Mouse (Mus musculus): ENCODE data around the gene Isy1. TPM values are rescaled to one million over a fixed set of nuclear protein-coding genes. Genes with fewer than 3 reads are reported as not detected.
A peak's percentile ranks its signal among the peaks of the same experiment; 100 is the strongest.

Isy1 gene
- total and polyA plus RNA-seq, 2 experiments from 2014 or later: 16.7 to 40.5 TPM

- H3K27ac ChIP-seq (ENCODE audit: low read depth): no peak overlapping the region
- ATAC-seq (ENCODE audit: insufficient read depth, low read depth) (no peak), DNase-seq (ENCODE audit: low spot score) (no peak)
- H3K4me1 ChIP-seq (ENCODE audit: control insufficient read depth, insufficient read depth): no peaks in the 10 kb centered on the region
- no peak overlapping the region for H3K4me3 ChIP-seq (ENCODE audit: low read depth, low read length)
- WGBS: 17% methylated on average over 1 of the region's 1 CpGs
- H3K27me3 ChIP-seq (ENCODE audit: control insufficient read depth, insufficient read depth, low read length): no peaks in the 10 kb centered on the region
- H3K4me2 ChIP-seq (ENCODE audit: low read depth, low read length): no peak overlapping the region
- H3K9me3 ChIP-seq (replicated peaks; ENCODE audit: control insufficient read depth, low read length): no peaks in the 10 kb centered on the region
- H3K9ac ChIP-seq (replicated peaks; ENCODE audit: low read depth, low read length): no peak overlapping the region
- no peak for TF ChIP-seq EP300 (IDR thresholded peaks at IDR 0.05; ENCODE audit: low read depth)
- TF ChIP-seq CTCF (IDR thresholded peaks at IDR 0.05; ENCODE audit: low read depth): no peak
- H3K36me3 ChIP-seq (replicated peaks; ENCODE audit: control insufficient read depth, insufficient read depth, low read length): no peaks in the 10 kb centered on the region
Measured at GRCm38 (mm10) chr6:87857071-87857470, 18.5 kb upstream of the Isy1 start.

- no peaks in the 10 kb centered on the region for H3K9me3 ChIP-seq (replicated peaks; ENCODE audit: control insufficient read depth, low read length)
- DNase-seq (ENCODE audit: low spot score): no peak
- no peak overlapping the region for H3K27ac ChIP-seq (ENCODE audit: low read depth)
- H3K36me3 ChIP-seq (replicated peaks; ENCODE audit: control insufficient read depth, insufficient read depth, low read length): peaks cover 2% of the 10 kb centered on the region; the same call in 1 of the 2 replicates
- ATAC-seq (ENCODE audit: insufficient read depth, low read depth): no peak
- no peaks in the 10 kb centered on the region for H3K27me3 ChIP-seq (ENCODE audit: control insufficient read depth, insufficient read depth, low read length)
- peaks cover 12% of the 10 kb centered on the region; the same call in 1 of the 2 replicates for H3K4me1 ChIP-seq (ENCODE audit: control insufficient read depth, insufficient read depth)
- no peak for TF ChIP-seq EP300 (IDR thresholded peaks at IDR 0.05; ENCODE audit: low read depth)
- TF ChIP-seq CTCF (IDR thresholded peaks at IDR 0.05; ENCODE audit: low read depth): no peak
- no peak overlapping the region for H3K4me2 ChIP-seq (ENCODE audit: low read depth, low read length)
- H3K4me3 ChIP-seq (ENCODE audit: low read depth, low read length): no peak overlapping the region
- no peak overlapping the region for H3K9ac ChIP-seq (replicated peaks; ENCODE audit: low read depth, low read length)
- 71% methylated on average over 4 of the region's 4 CpGs for WGBS
Measured at GRCm38 (mm10) chr6:87853446-87853845, 14.8 kb upstream of the Isy1 start.

- Histone ChIP-seq H3K27me3 (ENCODE audit: control insufficient read depth, insufficient read depth, low read length) (no peaks in the 10 kb centered on the region), H3K27ac (ENCODE audit: low read depth) (no peak overlapping the region), H3K9ac (replicated peaks; ENCODE audit: low read depth, low read length) (no peak overlapping the region), H3K9me3 (replicated peaks; ENCODE audit: control insufficient read depth, low read length) (no peaks in the 10 kb centered on the region), H3K4me1 (ENCODE audit: control insufficient read depth, insufficient read depth) (peaks cover 26% of the 10 kb centered on the region), H3K36me3 (replicated peaks; ENCODE audit: control insufficient read depth, insufficient read depth, low read length) (peaks cover 3% of the 10 kb centered on the region; the same call in 1 of the 2 replicates), H3K4me2 (ENCODE audit: low read depth, low read length) (no peak overlapping the region), H3K4me3 (ENCODE audit: low read depth, low read length) (no peak overlapping the region)
- TF ChIP-seq CTCF (IDR thresholded peaks at IDR 0.05; ENCODE audit: low read depth) (no peak), EP300 (IDR thresholded peaks at IDR 0.05; ENCODE audit: low read depth) (no peak)
- 73% methylated on average over 6 of the region's 6 CpGs for WGBS
- no peak for DNase-seq (ENCODE audit: low spot score)
- no peak for ATAC-seq (ENCODE audit: insufficient read depth, low read depth)
Measured at GRCm38 (mm10) chr6:87851871-87852270, 13.3 kb upstream of the Isy1 start.

- ATAC-seq (ENCODE audit: insufficient read depth, low read depth): peak; percentile 99
- Histone ChIP-seq H3K4me3 (ENCODE audit: low read depth, low read length) (peak within 1 kb of the TSS; percentile 93), H3K9me3 (replicated peaks; ENCODE audit: control insufficient read depth, low read length) (no peaks in the 10 kb centered on the region), H3K27ac (ENCODE audit: low read depth) (peak within 1 kb of the TSS; percentile 95), H3K4me1 (ENCODE audit: control insufficient read depth, insufficient read depth) (peaks cover 29% of the 10 kb centered on the region), H3K4me2 (ENCODE audit: low read depth, low read length) (peak within 1 kb of the TSS; percentile 82), H3K36me3 (replicated peaks; ENCODE audit: control insufficient read depth, insufficient read depth, low read length) (peaks cover 3% of the 10 kb centered on the region; the same call in 1 of the 2 replicates), H3K9ac (replicated peaks; ENCODE audit: low read depth, low read length) (peak within 1 kb of the TSS; percentile 99), H3K27me3 (ENCODE audit: control insufficient read depth, insufficient read depth, low read length) (no peaks in the 10 kb centered on the region)
- under 1% methylated on average over 49 of the region's 55 CpGs for WGBS
- peak; percentile 94 for DNase-seq (ENCODE audit: low spot score)
- TF ChIP-seq CTCF (IDR thresholded peaks at IDR 0.05; ENCODE audit: low read depth) (no peak), EP300 (IDR thresholded peaks at IDR 0.05; ENCODE audit: low read depth) (no peak)
Measured at GRCm38 (mm10) chr6:87850900-87851614, 12.5 kb upstream of the Isy1 start, which contains the start of gene Cnbp. Cnbp (minus strand) TSS chr6:87851106.

GRCm38 (mm10) chr6:87850155-87850899 is 11.7 kb upstream of the Isy1 start:
- peak; percentile 32 for DNase-seq (ENCODE audit: low spot score)
- TF ChIP-seq CTCF (IDR thresholded peaks at IDR 0.05; ENCODE audit: low read depth): no peak
- WGBS: under 1% methylated on average over 65 of the region's 73 CpGs
- Histone ChIP-seq H3K9me3 (replicated peaks; ENCODE audit: control insufficient read depth, low read length) (no peaks in the 10 kb centered on the region), H3K9ac (replicated peaks; ENCODE audit: low read depth, low read length) (peak overlapping the region; percentile 99), H3K27me3 (ENCODE audit: control insufficient read depth, insufficient read depth, low read length) (no peaks in the 10 kb centered on the region), H3K27ac (ENCODE audit: low read depth) (peak overlapping the region; percentile 95), H3K36me3 (replicated peaks; ENCODE audit: control insufficient read depth, insufficient read depth, low read length) (peaks cover 8% of the 10 kb centered on the region), H3K4me3 (ENCODE audit: low read depth, low read length) (peak overlapping the region; percentile 93), H3K4me1 (ENCODE audit: control insufficient read depth, insufficient read depth) (peaks cover 29% of the 10 kb centered on the region), H3K4me2 (ENCODE audit: low read depth, low read length) (peak overlapping the region; percentile 82)
- peak; percentile 50 for ATAC-seq (ENCODE audit: insufficient read depth, low read depth)

Data from heart, postnatal 0 days (tissue).